Mouse (Mus musculus) hindbrain, embryonic 15.5 days (tissue): ENCODE data around the gene Kctd3. TPM values are rescaled to one million over a fixed set of nuclear protein-coding genes. Genes with fewer than 3 reads are reported as not detected.
A peak's percentile ranks its signal among the peaks of the same experiment; 100 is the strongest.

Experiments
- ATAC-seq: fragments of 200-750 bp; cut with Nextera tagmentation; 2 replicates; pipeline ENCODE4 v1.8.0; 2017; ENCODE audit warnings: low read depth, moderate number of reproducible peaks, moderate TSS enrichment; ENCODE audit not compliant: low FRiP score
- H3K27ac ChIP-seq: fragments of 300-500 bp; sonication (generic); replicated peaks from 2 replicates; pipeline ENCODE4 v1.5.1; 2015; ENCODE audit warnings: mild to moderate bottlenecking, inconsistent platforms
- H3K27me3 ChIP-seq: fragments of 300-500 bp; sonication (generic); 2 replicates; pipeline ENCODE4 v1.6.1; 2015; ENCODE audit warnings: control low read depth, inconsistent platforms
- H3K36me3 ChIP-seq: fragments of 300-500 bp; sonication (generic); 2 replicates; pipeline ENCODE4 v1.6.1; 2015; ENCODE audit warnings: control low read depth, inconsistent platforms
- H3K4me1 ChIP-seq: fragments of 300-500 bp; sonication (generic); replicated peaks from 2 replicates; pipeline ENCODE4 v1.6.1; 2015; ENCODE audit warnings: control low read depth, inconsistent platforms
- H3K4me2 ChIP-seq: fragments of 300-500 bp; sonication (generic); 2 replicates; pipeline ENCODE4 v1.6.1; 2015; ENCODE audit warnings: moderate library complexity, mild to moderate bottlenecking, inconsistent platforms
- H3K4me3 ChIP-seq: fragments of 300-500 bp; sonication (generic); 2 replicates; pipeline ENCODE4 v1.5.1; 2015; ENCODE audit warnings: mild to moderate bottlenecking, inconsistent platforms
- H3K9ac ChIP-seq: fragments of 300-500 bp; sonication (generic); 2 replicates; pipeline ENCODE4 v1.6.1; 2015; ENCODE audit warnings: inconsistent platforms
- H3K9me3 ChIP-seq: fragments of 300-500 bp; sonication (generic); 2 replicates; pipeline ENCODE4 v1.6.1; 2016; ENCODE audit warnings: control low read depth, inconsistent platforms
- WGBS: fragments of 180-500 bp; shearing (Covaris S2); methylation state at CpG from one replicate; pipeline ENCODE4 v1.1.7; 2015; 5-methylcytosine and 5-hydroxymethylcytosine counted together
- polyA plus RNA-seq: library from polyadenylated mRNA; unstranded; fragments of >200 nt; fragmentation: Nextera tagmentation; extraction: Ambion mirVana; gene quantifications from 2 replicates; pipeline ENCODE4 v1.2.1, GENCODE M21; 2015

Kctd3 gene
- polyA plus RNA-seq, 1 experiment from 2014 or later = 53.3 TPM

DNA sequence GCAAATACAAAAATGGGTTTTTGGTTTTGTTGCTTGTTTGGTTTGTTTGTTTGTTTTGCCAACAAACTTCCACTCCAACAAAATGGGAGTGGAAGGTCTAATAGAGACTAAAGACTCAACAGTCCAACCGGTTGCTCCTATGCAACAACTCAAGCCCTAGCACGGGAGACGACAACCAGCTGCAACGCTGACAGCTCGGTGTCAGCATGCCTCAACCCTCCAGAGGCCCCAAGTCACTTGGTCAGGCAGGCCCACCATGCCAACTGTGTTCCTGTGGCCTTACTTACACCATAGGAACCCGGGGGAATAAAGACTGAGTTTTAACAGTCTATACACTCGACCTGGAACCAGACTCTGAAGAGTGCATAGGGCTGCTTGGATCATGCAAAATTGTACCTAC lies 815 bp downstream of the Kctd3 start:
- Histone ChIP-seq H3K4me1 (peaks cover 35% of the 10 kb centered on the region), H3K9ac (peak overlapping the region; percentile 92), H3K27me3 (no peaks in the 10 kb centered on the region), H3K9me3 (no peaks in the 10 kb centered on the region), H3K4me3 (peak overlapping the region; percentile 86), H3K36me3 (no peaks in the 10 kb centered on the region), H3K27ac (no peak overlapping the region), H3K4me2 (peak overlapping the region; percentile 92)
- no peak for ATAC-seq
- 4% methylated on average over 7 of the region's 7 CpGs for WGBS

DNA sequence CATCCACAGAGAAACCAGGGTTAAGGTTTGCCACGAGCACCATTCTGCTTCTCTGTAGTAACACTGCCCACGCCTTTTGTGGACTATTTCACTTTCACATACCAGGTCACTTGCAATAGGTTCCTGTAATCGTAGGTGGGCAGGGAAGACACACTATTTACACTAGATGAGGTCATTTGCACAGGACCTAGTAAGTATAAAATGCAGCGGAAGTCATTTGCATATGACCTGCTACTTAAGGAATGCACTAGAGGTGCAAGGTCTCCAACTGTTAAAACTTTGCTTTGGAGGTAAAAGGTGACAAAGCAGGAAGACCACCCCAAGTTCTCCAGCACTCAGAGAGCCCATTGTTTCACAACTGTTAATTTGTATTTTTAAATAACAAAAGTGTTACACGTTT lies 1.4 kb downstream of the Kctd3 start:
- Histone ChIP-seq H3K4me2 (peak overlapping the region; percentile 92), H3K9ac (no peak overlapping the region), H3K4me3 (peak overlapping the region; percentile 86; the same call in 1 of the 2 replicates), H3K9me3 (no peaks in the 10 kb centered on the region), H3K27me3 (no peaks in the 10 kb centered on the region), H3K36me3 (no peaks in the 10 kb centered on the region), H3K4me1 (peaks cover 35% of the 10 kb centered on the region), H3K27ac (no peak overlapping the region)
- WGBS = 69% methylated on average over 5 of the region's 5 CpGs
- no peak for ATAC-seq

DNA sequence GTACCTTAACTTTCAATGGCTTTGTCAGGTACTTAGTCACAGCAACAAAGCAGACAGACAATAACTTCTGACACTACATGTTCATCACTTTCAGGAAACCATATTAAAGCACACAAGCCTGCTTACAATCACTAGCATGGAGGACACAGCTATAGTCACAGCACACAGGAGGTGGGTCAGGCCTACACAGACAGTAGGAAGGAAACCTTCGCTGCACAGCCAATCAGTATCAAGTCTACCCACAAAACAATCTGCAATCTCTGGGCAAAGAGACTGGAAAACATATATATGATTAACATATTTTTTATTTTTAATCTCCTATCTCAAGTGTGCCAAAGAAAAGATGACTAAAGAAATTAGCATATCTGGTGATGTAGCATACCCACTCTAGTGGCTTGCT lies 2.9 kb downstream of the Kctd3 start:
- WGBS = 95% methylated on average over 1 of the region's 1 CpGs
- no peak for ATAC-seq

DNA sequence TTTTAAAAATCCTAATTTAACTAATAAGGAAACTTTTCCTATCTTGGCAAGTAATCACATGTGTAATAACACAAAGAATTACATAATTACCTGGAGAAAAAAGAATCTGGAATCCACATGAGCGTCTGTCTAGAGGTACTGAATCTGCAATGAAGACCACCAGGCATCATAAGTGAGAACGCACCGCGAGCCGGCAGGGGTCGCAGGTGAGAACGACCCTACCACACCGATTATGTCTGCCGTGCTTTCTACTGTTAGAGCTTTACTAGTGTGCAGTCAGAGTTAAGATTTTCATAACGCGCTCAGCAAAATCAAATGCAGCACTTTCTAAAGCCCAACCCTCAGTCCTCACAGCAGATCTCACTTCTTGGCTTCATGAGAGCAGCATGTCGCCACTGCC lies 5.8 kb downstream of the Kctd3 start:
- H3K4me1 ChIP-seq = peaks cover 32% of the 10 kb centered on the region
- no peak for ATAC-seq
- H3K4me2 ChIP-seq = no peak overlapping the region
- H3K4me3 ChIP-seq = no peak overlapping the region
- H3K9ac ChIP-seq = no peak overlapping the region
- H3K27ac ChIP-seq = no peak overlapping the region
- H3K36me3 ChIP-seq = peaks cover 10% of the 10 kb centered on the region
- H3K9me3 ChIP-seq = no peaks in the 10 kb centered on the region
- no peaks in the 10 kb centered on the region for H3K27me3 ChIP-seq
- 96% methylated on average over 12 of the region's 12 CpGs for WGBS

More for the DNA sequence above, 2.9 kb downstream of the Kctd3 start:
- H3K4me3 ChIP-seq = no peak overlapping the region
- H3K36me3 ChIP-seq = no peaks in the 10 kb centered on the region; the same call in 1 of the 2 replicates
- H3K27ac ChIP-seq = no peak overlapping the region
- no peak overlapping the region for H3K4me2 ChIP-seq
- H3K9ac ChIP-seq = no peak overlapping the region
- no peaks in the 10 kb centered on the region for H3K27me3 ChIP-seq
- no peaks in the 10 kb centered on the region for H3K9me3 ChIP-seq
- peaks cover 35% of the 10 kb centered on the region for H3K4me1 ChIP-seq

DNA sequence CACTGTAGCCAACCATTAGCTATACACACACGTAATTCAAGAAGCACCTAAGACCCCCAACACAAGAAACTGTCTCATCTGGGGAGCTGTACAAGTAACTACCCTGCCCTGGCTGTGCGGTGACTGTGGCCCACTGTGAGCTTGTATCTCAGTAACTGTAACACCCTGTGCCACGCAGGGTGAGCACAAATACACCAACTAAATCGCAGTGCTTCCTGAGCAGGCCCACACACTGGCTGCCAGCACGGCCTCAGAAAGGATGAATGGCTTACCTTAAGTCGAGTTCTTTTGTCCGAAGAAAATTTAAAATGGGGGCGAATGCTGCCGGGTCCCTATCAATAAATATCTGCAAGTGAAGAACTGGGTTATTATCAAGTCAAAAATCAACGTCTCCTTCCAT lies 7.7 kb downstream of the Kctd3 start:
- Histone ChIP-seq H3K4me3 (no peak overlapping the region), H3K9ac (no peak overlapping the region), H3K4me2 (no peak overlapping the region), H3K27ac (no peak overlapping the region), H3K36me3 (peaks cover 27% of the 10 kb centered on the region), H3K9me3 (no peaks in the 10 kb centered on the region), H3K27me3 (no peaks in the 10 kb centered on the region), H3K4me1 (peaks cover 13% of the 10 kb centered on the region; the same call in 1 of the 2 replicates)
- no peak for ATAC-seq
- 89% methylated on average over 10 of the region's 10 CpGs for WGBS

DNA sequence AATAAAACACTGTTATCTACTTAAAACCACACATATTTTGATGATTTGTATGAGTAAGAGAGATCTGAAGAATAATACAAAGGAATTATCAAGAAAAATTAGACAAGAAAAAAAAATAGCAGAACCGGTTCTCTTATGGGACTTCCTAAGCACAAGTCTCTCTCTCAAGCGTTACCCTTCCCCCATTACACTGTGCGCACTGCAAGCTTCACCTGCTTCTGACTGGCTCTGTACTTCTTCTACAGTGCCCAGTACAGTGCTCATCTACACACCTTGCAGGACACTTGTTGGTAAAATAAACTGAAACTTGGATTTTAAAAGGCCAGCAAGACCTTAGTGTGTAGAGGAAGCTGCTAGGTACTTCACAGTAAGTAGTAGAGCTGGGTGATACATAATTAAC lies 9.7 kb downstream of the Kctd3 start:
- no peak overlapping the region for H3K4me2 ChIP-seq
- H3K9ac ChIP-seq = no peak overlapping the region
- H3K27ac ChIP-seq = no peak overlapping the region
- WGBS = 96% methylated on average over 3 of the region's 3 CpGs
- H3K9me3 ChIP-seq = no peaks in the 10 kb centered on the region
- no peaks in the 10 kb centered on the region for H3K27me3 ChIP-seq
- H3K4me3 ChIP-seq = no peak overlapping the region
- no peak for ATAC-seq
- H3K36me3 ChIP-seq = peaks cover 32% of the 10 kb centered on the region
- 0 out of 2 replicates have a peak, but pooled peaks cover 2% of the 10 kb centered on the region for H3K4me1 ChIP-seq

DNA sequence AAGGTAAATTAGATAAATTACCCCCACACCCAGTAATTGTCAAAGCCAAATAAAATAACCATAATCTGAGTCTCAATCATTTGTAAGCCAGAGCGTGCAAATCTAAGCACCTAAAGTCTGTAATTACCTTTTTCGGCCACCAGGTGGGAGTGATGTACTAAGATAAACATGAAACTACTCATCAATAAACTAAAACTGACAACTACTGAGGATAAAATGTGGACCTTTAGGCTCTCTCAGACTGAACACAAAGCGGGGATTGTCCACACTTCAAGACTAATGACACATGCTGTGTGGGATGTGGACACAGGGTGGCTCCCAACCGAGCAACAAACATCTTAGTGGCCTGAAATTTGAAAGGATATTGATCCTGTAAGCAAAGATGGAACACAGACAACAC lies 14.4 kb downstream of the Kctd3 start:
- peaks cover 41% of the 10 kb centered on the region for H3K36me3 ChIP-seq
- H3K27me3 ChIP-seq = no peaks in the 10 kb centered on the region
- no peak overlapping the region for H3K9ac ChIP-seq
- no peak overlapping the region for H3K4me3 ChIP-seq
- no peak overlapping the region for H3K27ac ChIP-seq
- H3K9me3 ChIP-seq = no peaks in the 10 kb centered on the region
- H3K4me2 ChIP-seq = no peak overlapping the region
- 35% methylated on average over 4 of the region's 4 CpGs for WGBS
- ATAC-seq = no peak
- H3K4me1 ChIP-seq = 0 out of 2 replicates have a peak, but pooled peaks cover 2% of the 10 kb centered on the region

DNA sequence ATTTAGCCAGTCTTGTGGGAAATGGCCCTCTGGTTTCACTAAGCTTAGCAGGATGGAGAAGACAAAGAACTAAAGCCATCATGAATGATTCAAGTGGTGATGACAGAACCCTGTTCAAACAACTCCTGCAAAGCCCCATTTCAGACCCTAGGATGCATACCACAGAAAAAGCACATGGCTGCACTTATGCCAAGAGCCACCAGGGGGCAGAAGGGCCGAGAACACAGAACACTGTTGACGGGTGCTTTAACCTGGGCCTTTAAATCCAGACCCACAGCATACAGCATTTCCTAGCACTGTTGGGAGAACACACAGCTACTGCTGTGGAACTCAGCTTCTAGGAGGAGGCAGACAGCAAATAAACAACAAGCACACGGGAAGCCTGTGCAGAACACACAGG lies 27.6 kb downstream of the Kctd3 start:
- WGBS = 23% methylated on average over 3 of the region's 3 CpGs
- ATAC-seq = no peak
- H3K4me2 ChIP-seq = no peak overlapping the region
- no peak overlapping the region for H3K27ac ChIP-seq
- no peak overlapping the region for H3K9ac ChIP-seq
- no peaks in the 10 kb centered on the region for H3K9me3 ChIP-seq
- H3K4me1 ChIP-seq = no peaks in the 10 kb centered on the region
- H3K4me3 ChIP-seq = no peak overlapping the region
- H3K27me3 ChIP-seq = no peaks in the 10 kb centered on the region
- H3K36me3 ChIP-seq = peaks cover 61% of the 10 kb centered on the region

DNA sequence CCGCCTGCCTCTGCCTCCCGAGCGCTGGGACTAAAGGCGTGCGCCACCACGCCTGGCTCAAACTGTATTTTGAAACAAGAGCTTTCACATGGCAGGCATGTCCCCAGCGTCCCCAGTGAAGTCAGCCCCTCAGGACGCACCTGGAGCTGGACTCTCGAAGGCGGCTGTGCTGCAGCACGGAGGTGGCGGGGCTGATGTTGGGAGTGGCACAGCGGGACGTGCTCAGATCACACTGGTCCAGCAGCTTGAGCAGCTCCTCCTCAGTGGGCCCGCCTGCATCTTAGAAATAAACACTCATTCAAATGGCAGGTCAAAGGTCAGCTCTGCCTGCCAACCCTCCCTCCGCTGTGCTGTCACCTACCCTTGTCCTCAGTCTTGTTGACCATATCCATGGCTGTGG lies 33.7 kb downstream of the Kctd3 start:
- WGBS = 93% methylated on average over 16 of the region's 16 CpGs
- Histone ChIP-seq H3K9ac (no peak overlapping the region), H3K4me2 (no peak overlapping the region), H3K36me3 (peaks cover 65% of the 10 kb centered on the region), H3K9me3 (no peaks in the 10 kb centered on the region), H3K27me3 (no peaks in the 10 kb centered on the region), H3K4me3 (no peak overlapping the region), H3K27ac (no peak overlapping the region), H3K4me1 (no peaks in the 10 kb centered on the region)
- ATAC-seq = 0 out of 2 replicates have a peak, but pooled peaks have one; percentile 30

DNA sequence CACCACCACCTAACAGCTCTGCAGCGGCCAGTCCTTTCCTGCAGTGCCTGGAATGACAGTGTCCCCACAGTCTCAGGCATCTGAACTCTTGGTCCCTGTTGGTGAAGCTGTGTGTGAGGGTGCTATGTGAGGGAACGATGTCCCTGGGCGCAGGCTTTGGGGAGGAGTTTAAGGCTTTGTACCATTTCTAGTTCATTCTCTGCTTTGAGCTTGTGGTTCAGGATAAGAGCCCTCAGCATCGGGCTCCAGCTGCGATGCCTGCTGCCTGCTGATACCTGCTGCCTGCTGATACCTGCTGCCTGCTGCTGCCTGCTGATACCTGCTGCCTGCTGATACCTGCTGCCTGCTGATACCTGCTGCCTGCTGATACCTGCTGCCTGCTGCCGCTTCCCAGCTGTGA lies 34.6 kb downstream of the Kctd3 start:
- H3K4me1 ChIP-seq = no peaks in the 10 kb centered on the region
- H3K4me3 ChIP-seq = no peak overlapping the region
- peaks cover 66% of the 10 kb centered on the region for H3K36me3 ChIP-seq
- no peaks in the 10 kb centered on the region for H3K9me3 ChIP-seq
- no peak for ATAC-seq
- no peak overlapping the region for H3K27ac ChIP-seq
- no peaks in the 10 kb centered on the region for H3K27me3 ChIP-seq
- 88% methylated on average over 6 of the region's 6 CpGs for WGBS
- H3K9ac ChIP-seq = no peak overlapping the region
- H3K4me2 ChIP-seq = no peak overlapping the region

DNA sequence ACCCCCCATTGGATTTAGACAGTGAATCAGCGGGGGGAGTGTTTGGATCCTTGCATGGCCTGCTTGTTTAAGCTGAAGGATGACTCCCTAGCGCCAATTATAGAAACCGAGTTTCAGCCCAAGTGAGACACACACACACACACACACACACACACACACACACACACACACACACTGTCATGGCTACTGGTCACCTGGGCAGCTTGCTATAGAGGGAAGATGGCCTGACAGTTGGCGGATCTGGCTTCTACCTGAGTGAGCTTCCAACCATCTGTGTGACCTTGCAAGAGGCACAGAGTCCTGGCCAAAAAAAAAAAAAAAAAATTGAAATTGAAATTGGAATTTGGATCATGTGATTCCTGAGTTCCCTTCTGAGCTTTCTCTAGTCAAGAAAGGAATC lies 55.1 kb downstream of the Kctd3 start:
- H3K4me3 ChIP-seq = no peak overlapping the region

DNA sequence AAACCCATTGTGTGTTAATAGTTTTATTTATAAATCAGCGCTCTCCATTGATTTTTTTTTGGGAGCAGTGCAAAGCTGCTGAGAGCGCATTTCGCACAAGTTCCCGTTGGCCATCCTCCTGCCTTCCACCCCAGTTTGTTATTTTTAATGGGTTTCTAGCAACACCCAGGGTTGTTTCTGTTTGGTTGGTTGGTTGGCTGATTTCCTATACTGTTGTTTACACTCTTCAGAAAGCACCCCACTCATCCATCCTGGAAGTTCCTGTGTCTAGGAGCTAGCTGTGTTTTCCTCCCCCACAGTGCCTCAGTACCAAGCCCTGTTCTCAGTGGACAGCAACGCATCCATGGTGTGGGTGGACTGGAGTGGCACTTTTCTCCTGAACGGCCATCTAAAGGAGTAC lies 56.5 kb downstream of the Kctd3 start:
- no peak overlapping the region for H3K27ac ChIP-seq
- H3K27me3 ChIP-seq = no peaks in the 10 kb centered on the region
- H3K36me3 ChIP-seq = no peaks in the 10 kb centered on the region
- H3K9me3 ChIP-seq = no peaks in the 10 kb centered on the region
- H3K4me3 ChIP-seq = no peak overlapping the region
- ATAC-seq = no peak
- no peak overlapping the region for H3K4me2 ChIP-seq
- no peak overlapping the region for H3K9ac ChIP-seq
- 86% methylated on average over 6 of the region's 6 CpGs for WGBS
- 0 out of 2 replicates have a peak, but pooled peaks cover 3% of the 10 kb centered on the region for H3K4me1 ChIP-seq

More for the DNA sequence above, 55.1 kb downstream of the Kctd3 start:
- H3K27me3 ChIP-seq = no peaks in the 10 kb centered on the region
- no peaks in the 10 kb centered on the region for H3K9me3 ChIP-seq
- ATAC-seq = no peak
- H3K4me2 ChIP-seq = no peak overlapping the region
- no peaks in the 10 kb centered on the region for H3K36me3 ChIP-seq
- WGBS = 82% methylated on average over 4 of the region's 4 CpGs
- H3K27ac ChIP-seq = no peak overlapping the region
- H3K9ac ChIP-seq = no peak overlapping the region
- H3K4me1 ChIP-seq = 0 out of 2 replicates have a peak, but pooled peaks cover 3% of the 10 kb centered on the region

DNA sequence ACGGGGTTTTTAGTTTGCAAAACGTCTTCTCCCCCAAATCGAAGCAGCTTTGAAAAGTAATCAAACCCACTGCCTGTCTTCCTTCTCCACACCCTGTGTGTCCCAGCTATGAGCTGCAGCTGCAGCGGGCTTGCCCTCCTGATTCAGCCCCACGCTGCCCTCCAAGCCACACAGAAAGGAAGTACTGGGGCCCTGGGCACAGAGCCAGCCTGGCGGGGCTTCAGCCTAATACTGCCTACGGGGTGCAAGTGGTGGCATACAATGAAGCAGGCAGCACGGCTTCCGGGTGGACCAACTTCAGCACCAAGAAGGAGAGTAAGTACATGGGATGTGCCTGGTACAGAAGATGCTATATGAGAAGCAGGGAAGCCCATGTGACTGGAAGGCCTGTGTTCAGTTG lies 59.4 kb downstream of the Kctd3 start:
- Histone ChIP-seq H3K27ac (no peak overlapping the region), H3K9ac (no peak overlapping the region), H3K4me3 (no peak overlapping the region), H3K27me3 (no peaks in the 10 kb centered on the region), H3K36me3 (no peaks in the 10 kb centered on the region), H3K9me3 (no peaks in the 10 kb centered on the region), H3K4me2 (no peak overlapping the region), H3K4me1 (0 out of 2 replicates have a peak, but pooled peaks cover 3% of the 10 kb centered on the region)
- no peak for ATAC-seq
- 56% methylated on average over 9 of the region's 9 CpGs for WGBS
